Mouse (Mus musculus) lung, adult 2 months (tissue): ENCODE measurements around the gene Limch1.

Experiments used
- CTCF ChIP-seq: fragments of 200-500 bp; IDR thresholded peaks from 2 replicates; pipeline ENCODE4 v1.5.1; 2011; ENCODE audit warnings: mild to moderate bottlenecking, low read length, control low read depth; ENCODE audit not compliant: insufficient read depth
- POLR2A ChIP-seq: fragments of 200-500 bp; IDR thresholded peaks from 2 replicates; pipeline ENCODE4 v1.6.1; 2011; ENCODE audit warnings: low read depth, mild to moderate bottlenecking, control low read depth, low read length, borderline replicate concordance; ENCODE audit errors: extremely low read depth

DNA sequence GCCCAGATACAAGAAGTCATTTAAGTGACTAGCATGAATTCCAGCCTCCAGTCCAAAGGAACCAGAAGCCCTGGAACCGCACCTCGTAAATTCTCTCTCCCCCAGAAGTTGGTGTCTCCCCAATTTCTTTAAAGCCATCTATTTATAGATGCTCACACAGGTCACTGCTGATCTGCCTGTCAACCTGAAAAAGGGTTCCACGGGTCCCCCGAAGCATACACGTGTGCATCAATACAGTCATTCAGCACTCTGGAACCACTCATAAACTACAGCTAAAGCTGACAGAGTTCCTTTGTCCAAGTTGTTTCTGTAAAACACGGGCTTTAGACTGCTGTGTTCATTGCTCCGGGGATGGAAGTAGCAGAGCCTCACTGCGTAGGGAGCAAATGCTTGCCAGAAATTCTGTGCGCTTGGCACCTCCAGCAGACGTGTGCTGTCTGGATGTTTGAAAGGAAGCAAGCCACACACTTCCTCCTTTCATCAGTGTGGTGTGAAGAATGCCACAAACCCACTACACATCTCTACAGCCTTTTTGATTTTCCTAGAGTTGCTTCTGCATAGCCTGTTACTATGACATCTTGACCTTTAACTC is 278.9 kb downstream of the Limch1 start:
- no peak for TF ChIP-seq CTCF
- no peak for TF ChIP-seq POLR2A
